Mouse (Mus musculus) midbrain, embryonic 10.5 days (tissue): Measurements from ENCODE around the gene Gm9774. TPM values are rescaled to one million over a fixed set of nuclear protein-coding genes. Genes with fewer than 3 reads are reported as not detected.

Source experiments
- polyA plus RNA-seq: library from polyadenylated mRNA; unstranded; fragments of >200 nt; fragmentation: Nextera tagmentation; extraction: Ambion mirVana; gene quantifications from 2 replicates; pipeline ENCODE4 v1.2.1, GENCODE M21; 2016

Gene Gm9774
- polyA plus RNA-seq, 1 experiment from 2014 or later: 11.4 TPM

Other genes with a start within 250 kb of the Gm9774 start
- gene Sprr2a1, start 213.6 kb downstream of the Gm9774 start, polyA plus RNA-seq: not detected in 2 replicates
- not detected in 2 replicates for gene Sprr2a2, start 213.5 kb downstream of the Gm9774 start, polyA plus RNA-seq
- gene Sprr2a3, start 144.0 kb downstream of the Gm9774 start, polyA plus RNA-seq: not detected in 2 replicates
- not detected in 2 replicates for gene Sprr2b, start 112.8 kb downstream of the Gm9774 start, polyA plus RNA-seq
- gene Sprr2d, start 90.3 kb downstream of the Gm9774 start, polyA plus RNA-seq: not detected in 2 replicates
- gene Sprr2e, start 77.3 kb downstream of the Gm9774 start, polyA plus RNA-seq: not detected in 2 replicates
- gene Sprr2f, start 64.2 kb downstream of the Gm9774 start, polyA plus RNA-seq: not detected in 2 replicates
- gene Sprr2h, start 43.7 kb downstream of the Gm9774 start, polyA plus RNA-seq: not detected in 2 replicates
- gene Sprr2i, start 21.4 kb downstream of the Gm9774 start, polyA plus RNA-seq: not detected in 2 replicates
- not detected in 2 replicates for gene Sprr2j-ps, start 11.3 kb downstream of the Gm9774 start, polyA plus RNA-seq
- not detected in 2 replicates for gene Sprr2k, start 3.2 kb upstream of the Gm9774 start, polyA plus RNA-seq
- gene Sprr1b, start 9.4 kb upstream of the Gm9774 start, polyA plus RNA-seq: not detected in 2 replicates
- gene Sprr3, start 29.3 kb upstream of the Gm9774 start, polyA plus RNA-seq: not detected in 2 replicates
- not detected in 2 replicates for gene Sprr1a, start 56.5 kb upstream of the Gm9774 start, polyA plus RNA-seq
- gene Sprr4, start 71.1 kb upstream of the Gm9774 start, polyA plus RNA-seq: not detected in 2 replicates
- not detected in 2 replicates for gene 2310046K23Rik, start 105.1 kb upstream of the Gm9774 start, polyA plus RNA-seq
- gene Ivl, start 144.3 kb upstream of the Gm9774 start, polyA plus RNA-seq: 0.11 TPM in 1 of 2 replicates, not detected in the other
- gene Smcp, start 159.6 kb upstream of the Gm9774 start, polyA plus RNA-seq: not detected in 2 replicates
- not detected in 2 replicates for gene 2210017I01Rik, start 178.1 kb upstream of the Gm9774 start, polyA plus RNA-seq
- not detected in 2 replicates for gene Lce6a, start 192.2 kb upstream of the Gm9774 start, polyA plus RNA-seq
- not detected in 2 replicates for gene Lce1a1, start 218.9 kb upstream of the Gm9774 start, polyA plus RNA-seq
- not detected in 2 replicates for gene Lce1b, start 227.5 kb upstream of the Gm9774 start, polyA plus RNA-seq
- gene Lce1a2, start 240.9 kb upstream of the Gm9774 start, polyA plus RNA-seq: not detected in 2 replicates
- gene Lce1c, start 249.8 kb upstream of the Gm9774 start, polyA plus RNA-seq: not detected in 2 replicates